Mouse (Mus musculus) olfactory bulb, adult 2 months (tissue): ENCODE measurements at regions not wholly inside any gene's neighbourhood (a gene's known extent, or its start where the extent isn't known, plus 50 kb on each side); places are given as distances from the start of the nearest gene placed in this dataset.

ENCODE experiments used
- H3K27ac ChIP-seq: fragments of 200-500 bp; 2 replicates; pipeline ENCODE4 v1.5.1; 2012; ENCODE audit warnings: low read depth, low read length; ENCODE audit not compliant: insufficient read depth
- H3K4me1 ChIP-seq: fragments of 200-500 bp; 2 replicates; pipeline ENCODE4 v1.6.1; 2012; ENCODE audit warnings: low read length; ENCODE audit not compliant: control insufficient read depth, insufficient read depth
- H3K4me3 ChIP-seq: fragments of 200-500 bp; 2 replicates; pipeline ENCODE4 v1.5.1; 2012; ENCODE audit warnings: mild to moderate bottlenecking, low read depth, low read length, moderate library complexity; ENCODE audit not compliant: insufficient read depth
- CTCF ChIP-seq: fragments of 200-500 bp; IDR thresholded peaks from 2 replicates; pipeline ENCODE4 v1.5.1; 2012; ENCODE audit warnings: low read depth, mild to moderate bottlenecking, low read length, moderate library complexity; ENCODE audit not compliant: insufficient read depth
- WGBS: fragments of 180-500 bp; shearing (Covaris S2); methylation state at CpG from one replicate; pipeline ENCODE4 v1.1.7; 2018; 5-methylcytosine and 5-hydroxymethylcytosine counted together

- WGBS = 73% methylated on average over 4 of the region's 4 CpGs
- Histone ChIP-seq H3K4me1 (no peaks in the 10 kb centered on the region), H3K27ac (no peak overlapping the region), H3K4me3 (no peak overlapping the region)
- no peak for TF ChIP-seq CTCF
Observed at GRCm38 (mm10) chr2:51206332-51206731, 57.4 kb upstream of the Rnd3 start.
